Mouse (Mus musculus) E14TG2a.4 (cell line): ENCODE data around the gene Smim5.

ENCODE experiments used
- CTCF ChIP-seq: conservative IDR thresholded peaks from 2 replicates; pipeline ENCODE4 v1.5.1; 2014; ENCODE audit warnings: low read length
- NANOG ChIP-seq: IDR thresholded peaks from 2 replicates; pipeline ENCODE4 v1.6.1; 2014; ENCODE audit warnings: borderline replicate concordance, low read length, mixed read lengths

GRCm38 (mm10) chr11:115902831-115903230, 3.1 kb downstream of the Smim5 start:
- no peak for TF ChIP-seq CTCF
- TF ChIP-seq NANOG: no peak
